Mouse (Mus musculus): Measurements from ENCODE around the gene Zfp12. TPM values are rescaled to one million over a fixed set of nuclear protein-coding genes. Genes with fewer than 3 reads are reported as not detected.

Gene Zfp12
- total RNA-seq, 2 experiments from 2014 or later, result 32.1 to 34.7 TPM

DNA sequence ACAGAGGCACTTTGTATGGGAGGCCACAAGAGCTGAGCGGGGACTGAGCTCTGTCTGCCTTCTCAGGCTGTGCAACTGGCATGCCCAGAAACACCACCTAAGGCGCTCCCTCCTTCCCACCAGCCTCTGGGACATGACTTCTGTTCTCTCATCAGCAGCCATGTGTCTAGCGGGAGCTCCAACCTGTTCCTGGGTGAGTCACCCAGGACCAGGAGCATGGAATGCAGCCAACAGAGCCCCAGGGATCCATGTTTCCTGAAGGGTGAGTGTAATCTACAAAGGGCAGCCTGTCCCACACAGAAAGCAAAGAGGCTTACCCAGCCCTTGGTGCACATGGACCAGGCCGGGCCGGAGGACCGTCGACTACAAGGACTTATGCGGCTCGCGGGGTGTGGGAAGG, 29.7 kb downstream of the Zfp12 start:
- DNase-seq (ENCODE audit: low spot score in 2 of 2), result no peak

DNA sequence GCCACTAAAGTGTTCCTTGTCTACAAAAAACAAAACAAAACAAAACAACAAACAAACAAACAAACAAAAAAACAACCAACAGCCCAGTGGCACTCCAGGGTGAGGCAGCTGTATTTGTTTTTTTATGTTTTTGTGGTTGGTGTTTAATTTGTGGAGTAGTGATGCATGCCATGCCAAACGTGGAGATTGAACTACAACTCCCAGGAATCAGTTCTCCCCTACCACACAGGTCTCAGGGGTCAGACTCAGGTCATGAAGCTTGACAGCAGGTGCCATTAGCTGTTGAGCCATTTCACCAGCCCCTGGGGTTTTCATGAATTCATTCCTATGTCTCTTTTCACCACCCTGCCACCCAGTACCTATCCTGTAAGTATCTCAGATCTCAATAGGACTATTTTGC, 30.4 kb downstream of the Zfp12 start:
- no peak for DNase-seq (ENCODE audit: low spot score in 2 of 2)

DNA sequence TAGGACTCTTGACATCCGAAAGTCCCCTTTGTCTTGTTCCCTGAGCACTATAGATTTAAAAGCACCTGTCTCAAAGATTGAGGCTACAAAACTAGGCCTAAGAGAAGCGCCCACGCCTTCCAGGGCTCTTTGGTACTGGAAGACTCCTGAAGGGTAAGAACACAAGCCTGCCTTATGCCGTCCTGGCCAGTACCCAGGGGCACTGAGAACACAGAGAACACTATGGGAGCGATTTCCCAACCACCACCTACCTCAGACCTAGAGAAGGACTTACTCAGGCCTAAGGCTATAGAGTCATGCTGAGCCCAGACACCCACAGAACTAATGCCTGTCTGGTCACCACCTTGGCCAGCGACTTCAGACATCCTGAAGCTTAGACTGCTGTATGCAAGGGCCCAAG, 31.8 kb downstream of the Zfp12 start:
- DNase-seq (ENCODE audit: low spot score in 2 of 2), result no peak

DNA sequence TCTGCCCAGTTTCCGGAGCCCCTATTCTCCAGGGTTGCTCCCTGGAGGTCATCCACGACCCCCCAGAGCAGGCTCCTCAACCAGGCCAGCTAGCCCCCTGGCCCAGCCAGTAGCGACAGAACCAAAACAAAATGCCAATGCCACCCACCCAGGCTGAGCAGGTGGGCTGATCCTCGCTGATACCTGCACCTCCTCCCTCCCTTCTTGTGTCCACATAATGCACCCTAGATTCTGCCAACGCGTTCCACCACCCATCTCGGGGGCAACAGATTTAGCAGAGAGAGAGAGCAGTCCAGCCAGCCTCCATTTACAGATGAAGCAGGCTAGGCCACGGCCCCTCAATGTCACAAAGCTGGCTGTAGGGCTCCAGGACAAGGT, 34.0 kb downstream of the Zfp12 start:
- DNase-seq (ENCODE audit: low spot score in 2 of 2), result no peak

DNA sequence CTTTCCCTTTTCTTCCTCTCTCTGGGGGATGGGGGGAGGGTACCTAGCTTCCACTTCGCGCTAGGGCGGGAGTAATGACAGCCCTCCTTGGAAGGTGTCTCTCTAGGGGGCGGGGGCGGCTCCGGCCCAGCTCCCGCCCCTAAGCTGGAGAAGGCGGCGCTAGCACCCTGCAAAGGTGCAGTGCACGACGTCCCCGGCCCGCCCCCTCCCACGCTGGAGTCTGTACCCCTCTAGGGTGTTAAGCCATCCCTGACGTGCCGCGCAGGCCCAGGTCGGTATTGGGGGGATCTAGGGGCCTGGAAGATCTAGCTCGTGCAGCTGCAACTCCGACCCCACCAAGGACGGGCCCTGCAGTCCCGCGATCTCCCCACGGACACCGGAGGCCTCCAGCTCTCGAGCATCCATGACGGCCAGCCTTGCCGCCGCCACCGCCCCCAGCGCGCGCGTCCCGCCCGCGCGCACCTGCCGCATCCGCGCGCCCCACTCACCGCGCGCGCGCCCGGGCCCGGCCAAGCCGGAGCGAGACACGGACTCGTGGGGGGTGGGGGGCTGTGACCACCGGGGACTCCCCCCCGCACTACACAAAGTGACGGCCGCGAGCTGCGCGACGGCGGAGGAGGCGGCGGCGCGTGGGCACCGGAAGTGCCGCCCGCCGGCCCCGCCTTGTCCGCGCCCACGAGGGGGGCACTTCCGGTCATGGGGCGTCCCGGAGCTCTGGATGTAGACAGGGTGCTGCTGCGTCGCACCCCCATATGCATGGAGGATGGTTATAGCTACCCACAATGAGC, 34.6 kb downstream of the Zfp12 start, which contains the start of gene Zfp316:
Gene Zfp316, minus strand, starts transcription at position 660 of the 788 bp plus-strand sequence.
- peak; percentile 73 to 74 for DNase-seq (ENCODE audit: low spot score in 2 of 2)

DNA sequence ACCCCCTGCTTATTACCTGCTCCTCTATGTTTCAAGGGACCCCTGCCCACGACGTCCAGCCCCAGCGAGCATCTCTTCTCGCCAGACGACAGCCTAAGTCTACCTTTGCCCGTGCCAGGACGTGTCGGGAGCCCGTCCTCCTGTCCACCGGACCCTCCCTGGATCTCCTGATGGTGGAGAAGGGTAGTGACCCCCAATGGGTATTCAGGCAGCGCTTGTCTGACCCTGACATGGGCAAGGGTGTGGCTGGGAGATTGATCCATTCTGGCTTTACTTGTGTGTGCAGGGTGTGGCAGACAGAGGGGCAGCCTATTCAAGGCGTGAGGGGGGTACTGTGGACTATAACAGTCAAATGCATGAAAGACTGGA, 35.2 kb downstream of the Zfp12 start:
- DNase-seq (ENCODE audit: low spot score in 2 of 2), result no peak

DNA sequence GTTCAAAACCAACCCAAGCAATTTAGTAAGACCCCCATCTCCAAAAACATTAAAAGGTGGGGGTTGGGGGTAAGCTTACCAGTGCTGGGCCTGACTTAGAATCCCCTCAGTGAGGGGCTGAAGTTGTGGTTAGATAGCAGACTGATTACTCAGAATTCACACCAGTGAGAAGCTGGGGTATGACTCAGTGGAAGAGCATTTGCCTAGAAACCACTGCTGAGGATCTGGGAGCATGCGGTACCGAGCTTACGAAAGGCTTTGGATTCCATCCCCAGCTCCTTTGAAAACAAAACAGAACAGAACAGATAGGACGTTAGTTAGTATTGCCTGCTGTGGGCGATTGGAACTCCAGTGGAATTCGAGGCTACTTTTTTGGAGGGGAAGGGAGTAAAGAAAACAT, 36.7 kb downstream of the Zfp12 start:
- no peak for DNase-seq (ENCODE audit: low spot score in 2 of 2)

DNA sequence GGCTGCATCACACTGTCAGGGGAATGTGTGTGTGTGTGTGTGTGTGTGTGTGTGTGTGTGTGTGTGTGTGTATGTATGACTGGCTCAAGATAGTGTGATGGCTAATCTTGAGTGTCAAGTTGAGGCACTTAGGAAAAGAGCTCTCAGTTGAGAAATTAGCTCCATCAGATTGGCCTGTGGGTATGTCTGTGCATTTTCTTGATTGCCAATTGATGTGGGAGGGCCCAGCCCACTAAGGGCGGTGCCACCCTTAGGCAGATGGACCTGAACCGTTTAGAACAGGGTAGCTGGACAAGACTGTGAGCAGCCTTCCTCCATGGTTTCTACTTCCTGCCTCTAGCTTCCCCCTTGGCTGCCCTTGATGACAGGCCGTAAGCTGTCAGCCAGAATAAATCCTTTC, 37.1 kb downstream of the Zfp12 start:
- no peak for DNase-seq (ENCODE audit: low spot score in 2 of 2)

DNA sequence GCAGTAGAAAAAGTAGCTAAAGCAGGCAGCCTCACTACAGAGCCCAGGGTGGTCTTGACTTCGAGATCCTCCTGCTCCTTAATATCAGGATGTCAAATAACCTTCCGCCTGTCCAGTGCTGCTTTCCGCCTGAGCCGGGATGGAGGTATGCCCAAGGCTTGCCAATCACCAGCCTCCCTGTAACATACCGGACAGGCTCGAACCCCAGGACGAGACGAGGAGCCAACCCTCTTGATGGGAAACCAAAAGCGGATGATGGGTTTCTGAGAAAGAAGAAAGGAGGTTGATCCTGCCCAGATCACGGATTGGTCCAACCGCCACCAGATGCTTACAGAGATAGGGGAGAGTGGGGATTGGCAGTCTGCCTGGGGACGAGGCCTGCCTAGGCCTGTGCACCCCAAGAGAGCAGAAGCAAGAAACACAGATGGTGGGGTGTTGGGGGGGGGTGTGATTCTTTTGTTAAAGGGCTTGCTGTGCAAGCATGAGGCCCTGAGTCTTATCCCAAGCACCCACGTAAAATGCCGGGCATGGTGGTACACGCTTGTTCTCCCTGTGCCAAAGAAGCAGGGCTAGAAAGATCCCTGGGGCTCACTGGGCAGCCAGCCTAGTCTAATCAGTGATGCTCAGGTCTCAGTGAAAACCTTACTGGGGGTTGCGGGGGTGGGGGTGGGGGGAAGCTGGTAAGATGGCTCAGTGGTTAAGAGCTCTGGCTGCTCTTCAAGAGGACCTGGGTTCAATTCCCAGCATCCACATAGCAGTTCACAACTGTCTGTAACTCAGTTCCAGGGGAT, 37.8 kb downstream of the Zfp12 start:
- no peak for DNase-seq (ENCODE audit: low spot score in 2 of 2)

DNA sequence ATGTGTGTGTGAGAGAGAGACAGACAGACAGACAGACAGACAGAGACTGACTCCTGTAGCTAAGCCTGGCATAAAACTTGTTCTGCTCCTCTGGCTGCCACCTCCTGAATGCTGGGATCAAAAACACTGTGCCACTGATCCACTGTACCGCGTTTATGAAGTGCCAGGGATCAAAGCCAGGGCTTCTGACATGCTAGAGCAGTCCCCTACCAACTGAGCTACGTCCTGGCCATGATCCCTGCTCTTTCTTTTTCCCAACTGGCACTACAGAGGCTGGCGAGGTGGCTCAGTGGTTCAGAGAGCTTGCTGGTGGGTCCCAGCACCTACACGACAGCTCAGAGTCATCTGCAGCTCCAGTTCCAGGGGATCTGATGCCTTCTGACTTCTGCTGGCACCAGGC, 40.8 kb downstream of the Zfp12 start:
- no peak for DNase-seq (ENCODE audit: low spot score in 2 of 2)

DNA sequence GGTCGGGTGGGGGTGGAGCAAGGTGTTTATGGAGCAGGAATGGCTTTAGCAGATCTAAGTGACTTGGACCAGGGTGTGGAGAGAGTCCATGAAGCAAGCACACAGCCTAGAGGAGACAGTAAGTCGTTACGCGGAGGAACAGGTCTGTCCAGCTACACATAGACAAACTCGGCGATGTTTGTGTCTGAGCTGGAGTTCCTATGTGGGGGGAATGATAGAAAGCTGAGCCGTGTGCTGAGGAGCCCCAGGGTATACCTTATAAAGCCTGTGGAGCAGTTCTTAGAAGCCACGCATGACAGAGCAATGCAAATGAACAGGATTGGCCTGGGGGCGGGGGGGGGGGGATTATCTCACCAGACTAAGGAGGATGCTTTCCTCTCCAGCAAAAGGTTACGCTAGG, 44.3 kb downstream of the Zfp12 start:
- no peak for DNase-seq (ENCODE audit: low spot score in 2 of 2)

DNA sequence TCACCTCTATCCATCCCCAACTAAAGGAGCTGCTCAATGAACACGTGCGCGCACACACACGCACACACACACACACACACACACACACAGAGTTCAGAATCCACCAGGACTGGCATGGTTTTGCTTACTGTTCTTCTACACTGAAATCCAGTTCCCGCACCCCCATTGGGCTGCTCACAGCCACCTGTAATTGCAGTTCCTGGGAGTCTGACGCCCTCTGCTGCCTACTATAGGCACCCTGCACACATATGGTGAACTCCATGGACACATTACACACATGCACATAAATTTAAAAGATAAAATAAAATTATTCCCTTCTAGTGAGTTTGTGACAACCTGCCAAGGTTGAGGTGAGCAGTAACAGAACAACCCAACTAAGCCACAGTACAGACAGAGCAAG, 49.8 kb downstream of the Zfp12 start:
- DNase-seq (ENCODE audit: low spot score in 2 of 2), result no peak

DNA sequence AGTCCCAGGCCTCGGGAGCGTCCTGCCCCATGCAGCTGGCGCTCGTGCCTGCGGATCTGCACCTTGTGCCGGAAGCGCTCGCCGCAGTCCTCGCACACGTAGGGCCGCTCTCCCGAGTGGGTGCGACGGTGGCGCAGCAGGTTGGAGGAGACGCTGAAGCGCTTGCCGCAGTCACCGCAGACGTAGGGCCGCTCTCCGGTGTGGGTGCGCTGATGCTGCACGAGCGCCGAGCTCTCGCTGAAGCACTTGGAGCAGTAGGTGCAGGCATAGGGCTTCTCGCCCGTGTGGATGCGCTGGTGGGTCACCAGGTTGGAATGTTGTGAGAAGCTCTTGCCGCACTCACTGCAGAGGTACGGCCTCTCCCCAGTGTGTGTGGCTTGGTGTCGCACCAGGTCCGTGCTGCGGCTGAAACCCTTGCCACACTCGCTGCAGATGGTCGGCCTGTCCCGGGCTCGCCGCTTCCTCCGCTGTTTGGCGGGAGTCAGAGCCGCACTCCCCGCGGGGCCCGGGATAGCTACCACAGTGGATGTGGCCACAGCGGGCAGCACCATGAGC, 52.9 kb downstream of the Zfp12 start:
- DNase-seq (ENCODE audit: low spot score in 2 of 2), result no peak

DNA sequence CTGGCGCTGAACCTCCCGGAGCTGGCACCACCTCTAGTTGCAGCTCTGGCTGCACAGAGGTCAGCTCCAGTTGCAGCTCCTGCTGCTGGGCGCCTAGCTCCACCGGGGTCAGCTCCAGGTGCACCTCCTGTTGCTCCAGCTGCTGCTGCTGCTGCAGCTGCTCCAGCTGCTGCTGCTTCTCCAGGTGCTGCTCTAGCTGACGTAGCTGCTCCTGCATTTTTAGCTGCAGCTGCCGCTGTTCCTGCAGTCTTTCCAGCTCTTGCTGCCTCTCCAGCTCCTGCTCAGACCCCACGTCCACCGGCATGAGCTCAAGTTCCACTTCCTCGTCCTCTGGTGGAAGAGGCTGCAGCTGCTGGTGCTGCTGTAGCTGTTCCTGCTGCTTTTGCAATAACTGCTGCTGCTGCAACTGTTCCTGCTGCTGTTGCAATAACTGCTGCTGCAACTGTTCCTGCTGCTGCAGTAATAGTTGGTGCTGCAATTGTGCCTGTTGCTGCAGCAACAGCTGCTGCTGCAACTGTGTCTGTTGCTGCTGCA, 53.5 kb downstream of the Zfp12 start:
- no peak for DNase-seq (ENCODE audit: low spot score in 2 of 2)

DNA sequence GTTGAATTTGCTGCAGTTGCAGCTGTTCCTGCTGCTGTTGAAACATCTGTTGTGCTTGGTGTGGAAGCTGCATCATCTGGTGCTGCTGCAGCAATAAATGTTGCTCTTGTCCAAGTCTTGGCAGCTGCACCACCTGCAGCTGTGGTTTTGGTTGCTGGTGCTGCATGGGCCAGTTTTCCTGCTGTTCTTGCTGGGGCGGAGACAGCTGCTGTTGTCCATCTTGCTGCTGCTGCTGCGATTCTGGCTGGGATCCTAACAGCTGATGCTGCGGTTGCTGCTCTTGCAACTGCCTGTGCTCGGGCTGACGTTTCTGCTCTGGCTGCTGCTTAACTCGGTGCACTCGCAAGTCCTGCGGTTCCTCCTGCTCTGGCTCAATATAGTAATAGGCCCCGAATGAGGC, 54.3 kb downstream of the Zfp12 start:
- DNase-seq (ENCODE audit: low spot score in 2 of 2), result no peak

DNA sequence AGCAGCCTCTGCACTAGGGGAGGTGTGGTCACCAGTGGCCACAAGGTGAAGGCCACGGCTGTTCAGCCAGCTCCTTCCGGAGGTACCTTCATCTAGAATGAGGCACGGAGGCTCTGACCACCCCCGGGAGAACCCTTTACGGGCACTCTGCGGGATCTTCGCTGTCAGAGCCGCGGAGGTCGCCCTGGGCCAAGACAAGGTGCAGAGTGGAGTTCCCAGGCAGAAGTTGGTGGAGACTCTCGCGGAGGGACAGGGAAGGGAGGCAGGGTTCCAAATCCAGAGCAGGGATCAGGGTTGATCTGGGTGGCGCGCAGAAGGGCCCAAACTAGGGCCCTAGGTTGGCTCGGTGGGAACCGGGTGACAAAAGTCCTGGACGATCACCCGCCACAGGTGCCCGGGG, 57.9 kb downstream of the Zfp12 start:
- no peak for DNase-seq (ENCODE audit: low spot score in 2 of 2)

DNA sequence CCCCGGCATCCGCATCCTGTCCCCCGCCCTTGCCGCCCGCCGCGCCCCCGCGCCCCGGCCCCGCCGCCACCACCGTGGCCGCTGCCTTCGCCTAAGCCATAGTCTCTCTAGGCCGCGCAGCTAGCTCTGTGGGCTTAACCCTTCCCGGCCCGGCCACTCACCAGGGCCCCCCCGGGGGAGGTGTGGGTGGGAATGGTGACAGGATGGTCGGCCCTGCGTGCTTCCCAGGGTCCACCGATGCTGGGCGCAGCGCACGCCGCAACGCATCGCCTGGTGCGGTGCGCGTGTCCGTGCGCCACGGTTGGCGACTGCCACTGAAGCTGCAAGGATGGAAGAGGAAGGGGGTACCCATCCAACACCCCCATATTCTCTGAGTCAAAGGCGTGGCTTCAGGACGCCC, 58.4 kb downstream of the Zfp12 start, which contains the start of gene Zfp853:
Gene Zfp853, minus strand, starts transcription at position 220 of the 400 bp plus-strand sequence.
- no peak for DNase-seq (ENCODE audit: low spot score in 2 of 2)

DNA sequence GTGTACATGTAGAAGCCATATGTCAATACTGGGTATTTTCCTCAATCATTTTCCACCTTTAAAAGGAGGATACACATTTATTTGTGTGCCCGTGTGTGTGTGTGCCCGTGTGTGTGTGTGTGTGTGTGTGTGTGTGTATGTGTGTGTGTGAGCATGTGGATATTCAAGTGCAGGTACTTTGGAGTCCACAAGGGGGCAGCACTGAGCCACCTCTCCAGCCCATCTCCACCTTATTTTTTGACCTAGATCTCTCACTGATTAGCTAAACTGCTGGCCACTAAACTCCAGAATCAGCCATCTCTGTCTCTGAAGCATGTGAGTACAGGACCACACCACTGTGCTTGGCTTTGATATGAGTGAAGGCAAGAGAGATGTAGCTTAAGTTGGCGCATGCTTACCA, 59.9 kb downstream of the Zfp12 start:
- DNase-seq (ENCODE audit: low spot score in 2 of 2), result no peak

DNA sequence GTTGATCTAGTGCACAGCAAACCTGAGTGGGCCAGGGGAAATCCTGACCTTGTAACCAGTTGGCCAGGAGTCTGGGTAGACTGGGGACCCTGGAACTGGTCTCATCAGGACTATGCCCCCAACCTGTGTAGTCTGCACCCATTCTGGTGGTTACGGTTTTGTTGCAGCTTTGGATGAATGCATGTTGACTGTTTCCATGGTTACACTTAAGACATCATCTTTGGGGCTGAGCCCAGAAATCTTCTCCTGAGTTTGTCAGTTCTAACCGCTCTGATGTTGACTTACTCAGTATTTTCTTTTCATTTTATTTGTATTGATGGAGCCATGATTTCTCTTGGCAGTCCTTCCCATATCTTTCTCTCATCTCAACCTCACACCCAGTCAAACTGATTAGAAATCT, 60.4 kb downstream of the Zfp12 start:
- no peak for DNase-seq (ENCODE audit: low spot score in 2 of 2)

DNA sequence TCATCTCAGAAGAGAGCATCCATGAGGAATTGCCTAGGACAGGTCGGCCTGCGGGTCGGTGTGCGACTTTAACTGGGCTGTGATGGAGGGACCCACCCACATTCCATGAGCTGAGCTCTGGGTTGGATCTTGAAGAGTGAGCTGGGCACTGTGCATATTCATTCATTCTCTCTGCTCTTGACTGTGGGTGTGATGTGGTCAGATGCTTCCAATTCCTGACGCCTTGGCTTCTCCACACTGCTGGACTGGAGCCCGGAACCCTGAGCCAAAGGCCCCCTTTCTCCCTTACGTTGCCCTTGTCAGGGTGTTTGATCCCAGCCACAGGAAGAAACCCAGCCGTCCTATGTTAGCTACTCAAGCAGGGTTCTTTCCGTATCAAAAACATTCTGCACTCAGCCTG, 63.0 kb downstream of the Zfp12 start:
- DNase-seq (ENCODE audit: low spot score in 2 of 2), result no peak

DNA sequence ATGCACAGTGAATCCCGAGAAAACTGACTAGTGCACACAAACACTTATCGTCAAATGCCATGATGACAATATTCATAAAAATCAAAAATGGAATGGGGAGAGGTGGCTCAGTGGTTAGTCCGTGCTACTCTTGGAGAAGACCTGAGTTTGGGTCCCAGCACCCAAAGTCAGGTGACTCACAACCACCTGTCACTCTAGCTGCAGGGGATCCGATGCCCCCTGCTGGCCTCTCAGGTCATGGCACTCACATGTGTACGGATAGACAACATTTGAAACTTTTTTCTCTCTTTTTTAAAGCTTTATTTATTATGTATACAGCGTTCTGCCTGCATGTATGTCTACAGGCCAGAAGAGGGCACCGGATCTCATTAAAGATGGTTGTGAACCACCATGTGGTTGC, 63.4 kb downstream of the Zfp12 start:
- no peak for DNase-seq (ENCODE audit: low spot score in 2 of 2)

Measured in left cerebral cortex, adult 18-20 months (tissue).